Mouse (Mus musculus) heart, embryonic 16.5 days (tissue): ENCODE results near the gene Cc2d1a. TPM values are rescaled to one million over a fixed set of nuclear protein-coding genes. Genes with fewer than 3 reads are reported as not detected.

Experiments
- ATAC-seq: fragments of 200-750 bp; cut with Nextera tagmentation; replicated peaks from 2 replicates; pipeline ENCODE4 v1.8.0; 2017; ENCODE audit warnings: moderate number of reproducible peaks; ENCODE audit not compliant: insufficient read depth, low FRiP score; ENCODE audit errors: extremely low read depth
- H3K27ac ChIP-seq: fragments of 300-500 bp; sonication (generic); 2 replicates; pipeline ENCODE4 v1.5.1; 2014; ENCODE audit warnings: mild to moderate bottlenecking, low read length, control low read depth, moderate library complexity
- H3K27me3 ChIP-seq: fragments of 300-500 bp; sonication (generic); 2 replicates; pipeline ENCODE4 v1.6.1; 2014; ENCODE audit warnings: low read length, mixed read lengths; ENCODE audit not compliant: control insufficient read depth, insufficient read depth
- H3K36me3 ChIP-seq: fragments of 300-500 bp; sonication (generic); 2 replicates; pipeline ENCODE4 v1.6.1; 2014; ENCODE audit not compliant: control insufficient read depth, insufficient read depth
- H3K4me1 ChIP-seq: fragments of 300-500 bp; sonication (generic); 2 replicates; pipeline ENCODE4 v1.6.1; 2014; ENCODE audit warnings: low read length, mixed read lengths; ENCODE audit not compliant: control insufficient read depth, insufficient read depth
- H3K4me2 ChIP-seq: fragments of 300-500 bp; sonication (generic); 2 replicates; pipeline ENCODE4 v1.6.1; 2014; ENCODE audit warnings: low read depth, mild to moderate bottlenecking, control low read depth, low read length
- H3K4me3 ChIP-seq: fragments of 300-500 bp; sonication (generic); 2 replicates; pipeline ENCODE4 v1.5.1; 2014; ENCODE audit warnings: mild to moderate bottlenecking, control low read depth, low read length
- H3K9ac ChIP-seq: fragments of 300-500 bp; sonication (generic); 2 replicates; pipeline ENCODE4 v1.6.1; 2014; ENCODE audit warnings: low read length, control low read depth
- H3K9me3 ChIP-seq: fragments of 300-500 bp; sonication (generic); replicated peaks from 2 replicates; pipeline ENCODE4 v1.6.1; 2016; ENCODE audit warnings: low read length; ENCODE audit not compliant: control insufficient read depth
- WGBS: fragments of 180-500 bp; shearing (Covaris S2); extraction: QIAGEN DNeasy Blood & Tissue Kit; methylation state at CpG from one replicate; pipeline ENCODE4 v1.1.7; 2014; 5-methylcytosine and 5-hydroxymethylcytosine counted together
- microRNA counts: library from miRNA; unstranded; fragments of <30 nt; microRNA quantifications from one replicate; lab custom pipeline; 2016
- microRNA-seq: library from miRNA; unstranded; fragments of <30 nt; microRNA quantifications from one replicate; pipeline ENCODE4, GENCODE M21; 2017
- polyA plus RNA-seq: library from polyadenylated mRNA; unstranded; fragments of >200 nt; fragmentation: Nextera tagmentation; extraction: Ambion mirVana; gene quantifications from 2 replicates; pipeline ENCODE4 v1.2.1, GENCODE M21; 2015

Cc2d1a gene
- polyA plus RNA-seq, 1 experiment from 2014 or later: 14.8 TPM

DNA sequence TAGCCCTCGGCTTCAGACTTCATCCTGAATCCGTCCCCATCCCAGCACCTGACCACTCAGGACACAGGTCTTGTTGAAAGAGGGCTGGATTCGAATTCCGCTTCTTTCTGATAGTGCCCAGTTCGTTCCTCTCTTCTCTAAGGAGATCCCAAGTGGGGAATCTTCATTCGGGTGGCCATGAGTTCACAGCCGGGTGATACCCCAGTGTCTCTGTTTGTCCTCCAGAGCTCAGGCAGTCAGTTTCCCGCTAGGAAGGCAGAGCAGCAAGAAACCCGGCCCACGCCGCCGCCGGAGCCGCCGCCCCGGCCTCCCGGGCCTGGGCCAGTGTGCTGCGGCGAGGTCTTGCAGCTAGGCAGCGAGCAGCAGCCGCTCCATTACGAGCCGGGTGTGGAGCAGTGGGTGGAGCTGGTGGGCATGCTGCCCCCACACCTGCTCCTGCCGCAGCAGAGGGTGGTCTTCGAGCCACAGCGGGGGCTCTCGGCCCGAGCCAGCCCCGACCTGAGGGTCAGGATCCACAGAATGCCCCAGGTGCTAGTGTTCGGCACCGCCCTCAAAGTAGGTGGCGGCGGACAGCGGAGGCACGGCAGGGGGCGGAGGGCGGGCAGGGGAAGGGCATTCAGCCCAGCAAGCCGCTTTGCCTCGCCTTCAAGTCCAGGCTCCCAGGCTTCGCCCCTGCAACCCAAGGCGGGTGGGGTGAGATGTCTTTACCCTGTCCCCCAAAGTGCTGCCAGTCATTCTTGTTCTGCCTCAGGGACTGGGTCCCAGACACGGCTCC, 63.2 kb downstream of the Cc2d1a start:
- Histone ChIP-seq H3K9me3 (no peaks in the 10 kb centered on the region), H3K36me3 (peaks cover 25% of the 10 kb centered on the region), H3K4me2 (0 out of 2 replicates have a peak overlapping the region, but pooled peaks have one; percentile 23), H3K4me3 (no peak overlapping the region), H3K4me1 (no peaks in the 10 kb centered on the region), H3K27ac (no peak overlapping the region), H3K9ac (no peak overlapping the region), H3K27me3 (no peaks in the 10 kb centered on the region)
- 64% methylated on average over 42 of the region's 42 CpGs for WGBS
- ATAC-seq: no peak

DNA sequence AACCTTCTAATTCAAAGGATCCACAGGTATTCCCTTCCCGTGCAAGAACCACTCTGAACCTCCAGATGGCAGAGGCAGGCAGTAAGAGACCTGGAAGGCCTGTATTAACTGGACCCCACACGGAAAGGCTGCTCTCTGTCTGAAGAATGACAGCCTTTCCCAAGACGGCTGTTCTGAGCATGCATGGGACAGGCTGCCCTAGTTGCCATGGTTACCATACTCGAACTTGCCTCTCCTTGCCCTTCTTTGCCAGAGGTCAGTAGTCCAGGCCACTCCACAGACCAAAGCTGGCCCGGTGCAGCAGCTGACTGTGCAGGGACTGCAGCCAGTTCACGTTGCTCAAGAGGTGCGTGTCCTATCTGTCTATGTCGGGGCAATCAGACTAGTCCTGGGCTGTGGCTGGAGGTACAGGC, 63.9 kb downstream of the Cc2d1a start:
- Histone ChIP-seq H3K4me3 (no peak overlapping the region), H3K27ac (no peak overlapping the region), H3K27me3 (no peaks in the 10 kb centered on the region), H3K9me3 (no peaks in the 10 kb centered on the region), H3K36me3 (peaks cover 25% of the 10 kb centered on the region), H3K9ac (no peak overlapping the region), H3K4me2 (no peak overlapping the region), H3K4me1 (peaks cover 5% of the 10 kb centered on the region; the same call in 1 of the 2 replicates)
- WGBS: 43% methylated on average over 8 of the region's 8 CpGs
- ATAC-seq: no peak

MicroRNA genes within 50 kb of the gene (microRNA counts, 519-probe panel; counts per million panel counts)
- microRNA mmu-miR-181c (lab: Ali Mortazavi, UCI) (2,566 counts per million, percentile 62 among the panel's probes with 10 or more counts), microRNA mmu-miR-709 (lab: Ali Mortazavi, UCI) (2,299 counts per million, percentile 45 among the panel's probes with 10 or more counts)

Small RNA genes lying within 50 kb of the gene (microRNA-seq; reads per million reads assigned to microRNA genes)
- gene Gm25110 (not detected), gene Mir181c (3,432 reads per million, percentile 90 among the genes with 10 or more reads in this experiment), gene Mir181d (2,070 reads per million, percentile 84 among the genes with 10 or more reads in this experiment), gene Mir709 (not detected)

Other genes with a start within 250 kb of the Cc2d1a start
- gene Adgrl1, start 247.8 kb downstream of the Cc2d1a start, polyA plus RNA-seq: 8.3 and 8.7 TPM in 2 replicates
- 1.0 and 1.2 TPM in 2 replicates for gene Gm10644, start 192.7 kb downstream of the Cc2d1a start, polyA plus RNA-seq
- gene Asf1b, start 192.4 kb downstream of the Cc2d1a start, polyA plus RNA-seq: 65.2 and 69.1 TPM in 2 replicates
- gene Prkaca, start 174.9 kb downstream of the Cc2d1a start, polyA plus RNA-seq: 258 and 282 TPM in 2 replicates
- gene Samd1, start 150.3 kb downstream of the Cc2d1a start, polyA plus RNA-seq: 5.4 and 6.0 TPM in 2 replicates
- 0.89 and 1.1 TPM in 2 replicates for gene 1700067K01Rik, start 146.4 kb downstream of the Cc2d1a start, polyA plus RNA-seq
- 0.21 and 0.49 TPM in 2 replicates for gene 2210011C24Rik, start 135.8 kb downstream of the Cc2d1a start, polyA plus RNA-seq
- 1.5 and 2.7 TPM in 2 replicates for gene Palm3, start 126.5 kb downstream of the Cc2d1a start, polyA plus RNA-seq
- gene Il27ra, start 105.3 kb downstream of the Cc2d1a start, polyA plus RNA-seq: 6.0 and 6.5 TPM in 2 replicates
- 0.24 TPM in 1 of 2 replicates, not detected in the other for gene Rln3, start 102.9 kb downstream of the Cc2d1a start, polyA plus RNA-seq
- gene Gm10643, start 82.8 kb downstream of the Cc2d1a start, polyA plus RNA-seq: 0.95 and 1.2 TPM in 2 replicates
- 5.9 and 6.4 TPM in 2 replicates for gene Rfx1, start 81.1 kb downstream of the Cc2d1a start, polyA plus RNA-seq
- gene Dcaf15, start 43.2 kb downstream of the Cc2d1a start, polyA plus RNA-seq: 5.4 and 6.0 TPM in 2 replicates
- gene Podnl1, start 21.9 kb downstream of the Cc2d1a start, polyA plus RNA-seq: 0.17 and 0.37 TPM in 2 replicates
- gene 4930432K21Rik, start 89 bp upstream of the Cc2d1a start, polyA plus RNA-seq: 1.2 and 1.3 TPM in 2 replicates
- 1.5 and 1.6 TPM in 2 replicates for gene Nanos3, start 37.3 kb upstream of the Cc2d1a start, polyA plus RNA-seq
- 8.4 and 9.9 TPM in 2 replicates for gene Zswim4, start 89.1 kb upstream of the Cc2d1a start, polyA plus RNA-seq
- 297 and 311 TPM in 2 replicates for gene D8Ertd738e, start 101.8 kb upstream of the Cc2d1a start, polyA plus RNA-seq
- 45.0 and 46.2 TPM in 2 replicates for gene Mri1, start 109.4 kb upstream of the Cc2d1a start, polyA plus RNA-seq
- gene Ccdc130, start 122.4 kb upstream of the Cc2d1a start, polyA plus RNA-seq: 14.9 and 19.4 TPM in 2 replicates
- 6.9 and 8.9 TPM in 2 replicates for gene Cacna1a, start 240.5 kb upstream of the Cc2d1a start, polyA plus RNA-seq